Mouse (Mus musculus) liver, embryonic 14.5 days (tissue): Measurements from ENCODE around the gene Cd47. TPM values are rescaled to one million over a fixed set of nuclear protein-coding genes. Genes with fewer than 3 reads are reported as not detected.

Experiments used
- ATAC-seq: fragments of 200-750 bp; cut with Nextera tagmentation; 2 replicates; pipeline ENCODE4 v1.8.0; 2017; ENCODE audit warnings: moderate number of reproducible peaks, mild to moderate bottlenecking, moderate library complexity; ENCODE audit not compliant: insufficient read depth
- DNase-seq, 3 experiments: peaks; one replicate each; pipeline ENCODE4 v3.0.0-alpha.2; 2012 to 2013; ENCODE audit warnings: low read depth in 3 of 3, low spot score in 3 of 3
- H3K27ac ChIP-seq: fragments of 300-500 bp; sonication (generic); 2 replicates; pipeline ENCODE4 v1.5.1; 2014; ENCODE audit warnings: moderate library complexity, mild to moderate bottlenecking, control low read depth, inconsistent platforms
- H3K27me3 ChIP-seq: fragments of 300-500 bp; sonication (generic); 2 replicates; pipeline ENCODE4 v1.6.1; 2014; ENCODE audit warnings: mild to moderate bottlenecking, low read length, moderate library complexity; ENCODE audit not compliant: control insufficient read depth, insufficient read depth
- H3K36me3 ChIP-seq: fragments of 300-500 bp; sonication (generic); replicated peaks from 2 replicates; pipeline ENCODE4 v1.6.1; 2014; ENCODE audit warnings: low read depth; ENCODE audit not compliant: control insufficient read depth, insufficient read depth
- H3K4me1 ChIP-seq, 2 experiments: fragments of 200-500 bp in 1 of 2; fragments of 300-500 bp in 1 of 2; sonication (generic) in 1 of 2; replicated peaks; 2 replicates each; pipeline ENCODE4 v1.6.1; 2012 to 2014; ENCODE audit warnings: antibody characterized with exemption in 1 of 2, inconsistent platforms in 1 of 2, low read length in 1 of 2; ENCODE audit not compliant: control insufficient read depth in 2 of 2, insufficient read depth in 2 of 2
- H3K4me2 ChIP-seq: fragments of 300-500 bp; sonication (generic); 2 replicates; pipeline ENCODE4 v1.6.1; 2014; ENCODE audit warnings: low read depth, mild to moderate bottlenecking, control low read depth, moderate library complexity
- H3K4me3 ChIP-seq, 2 experiments: fragments of 200-500 bp in 1 of 2; fragments of 300-500 bp in 1 of 2; sonication (generic) in 1 of 2; 2 replicates each; pipeline ENCODE4 v1.5.1; 2012 to 2014; ENCODE audit warnings: low read depth in 2 of 2, low read length in 2 of 2, mild to moderate bottlenecking in 2 of 2, control low read depth in 1 of 2, inconsistent platforms in 1 of 2, moderate library complexity in 1 of 2; ENCODE audit not compliant: insufficient read depth in 1 of 2
- H3K9ac ChIP-seq: fragments of 300-500 bp; sonication (generic); replicated peaks from 2 replicates; pipeline ENCODE4 v1.6.1; 2014; ENCODE audit warnings: mild to moderate bottlenecking, control low read depth, moderate library complexity
- H3K9me3 ChIP-seq: fragments of 300-500 bp; sonication (generic); 2 replicates; pipeline ENCODE4 v1.6.1; 2016; ENCODE audit warnings: low read length, mixed read lengths; ENCODE audit not compliant: control insufficient read depth
- CTCF ChIP-seq: IDR thresholded peaks from 2 replicates; pipeline ENCODE4 v1.5.1; 2016; ENCODE audit warnings: antibody characterized with exemption, low read depth, control low read depth
- EP300 ChIP-seq: IDR thresholded peaks from 2 replicates; pipeline ENCODE4 v1.6.1; 2016; ENCODE audit warnings: antibody characterized with exemption, low read depth
- WGBS: fragments of 180-500 bp; shearing (Covaris S2); extraction: QIAGEN DNeasy Blood & Tissue Kit; methylation state at CpG from one replicate; pipeline ENCODE4 v1.1.7; 2014; ENCODE audit not compliant: insufficient replicate concordance; 5-methylcytosine and 5-hydroxymethylcytosine counted together
- polyA plus RNA-seq, 2 experiments: library from polyadenylated mRNA; depleted of rRNA in 1 of 2; stranded (reverse) in 1 of 2; unstranded in 1 of 2; fragments of >200 nt; fragmentation: Nextera tagmentation in 1 of 2; extraction: Ambion mirVana in 1 of 2; gene quantifications; 2 replicates each; pipeline versions ENCODE4 v1.2.1 to v1.2.3; 2012 to 2014

Gene Cd47
- polyA plus RNA-seq, 2 experiments = 82.5 to 331 TPM

GRCm38 (mm10) chr16:49949261-49949660 is 148.9 kb downstream of the Cd47 start:
- H3K4me2 ChIP-seq = no peak overlapping the region

GRCm38 (mm10) chr16:49950340-49950739 is 150.0 kb downstream of the Cd47 start:
- ATAC-seq (no peak), DNase-seq (no peak)
- Histone ChIP-seq H3K36me3 (no peaks in the 10 kb centered on the region), H3K9me3 (no peaks in the 10 kb centered on the region), H3K4me1 (peaks cover 0 to 4% of the 10 kb centered on the region in 2 experiments; a peak in 1 of 4 replicates), H3K27me3 (no peaks in the 10 kb centered on the region), H3K9ac (no peak overlapping the region), H3K4me3 (no peak overlapping the region), H3K4me2 (no peak overlapping the region), H3K27ac (no peak overlapping the region)
- WGBS = 56% methylated on average over 2 of the region's 2 CpGs
- no peak for TF ChIP-seq CTCF
- TF ChIP-seq EP300 = no peak

More at GRCm38 (mm10) chr16:49949261-49949660, 148.9 kb downstream of the Cd47 start:
- DNase-seq = no peak
- no peak overlapping the region for H3K9ac ChIP-seq
- no peak for TF ChIP-seq CTCF
- TF ChIP-seq EP300 = no peak
- ATAC-seq = no peak
- 49% methylated on average over 4 of the region's 4 CpGs for WGBS
- no peaks in the 10 kb centered on the region for H3K27me3 ChIP-seq
- no peaks in the 10 kb centered on the region for H3K36me3 ChIP-seq
- H3K27ac ChIP-seq = no peak overlapping the region
- H3K4me1 ChIP-seq = peaks cover 0 to 4% of the 10 kb centered on the region in 2 experiments; a peak in 1 of 4 replicates
- H3K4me3 ChIP-seq = no peak overlapping the region
- no peaks in the 10 kb centered on the region for H3K9me3 ChIP-seq

- H3K27ac ChIP-seq = no peak overlapping the region
- no peaks in the 10 kb centered on the region for H3K36me3 ChIP-seq
- no peak overlapping the region for H3K4me3 ChIP-seq
- no peaks in the 10 kb centered on the region for H3K27me3 ChIP-seq
- no peak for TF ChIP-seq CTCF
- no peak for TF ChIP-seq EP300
- H3K4me1 ChIP-seq = peaks cover 0 to 4% of the 10 kb centered on the region in 2 experiments; a peak in 2 of 4 replicates
- H3K4me2 ChIP-seq = no peak overlapping the region
- no peak for DNase-seq
- no peaks in the 10 kb centered on the region for H3K9me3 ChIP-seq
- no peak overlapping the region for H3K9ac ChIP-seq
- no peak for ATAC-seq
- 64% methylated on average over 2 of the region's 2 CpGs for WGBS
Measured at GRCm38 (mm10) chr16:49951288-49951691, 151.0 kb downstream of the Cd47 start.

- Histone ChIP-seq H3K4me2 (no peak overlapping the region), H3K36me3 (no peaks in the 10 kb centered on the region), H3K9me3 (no peaks in the 10 kb centered on the region), H3K9ac (no peak overlapping the region), H3K27ac (no peak overlapping the region), H3K4me1 (peaks cover 0 to 8% of the 10 kb centered on the region in 2 experiments; a peak in 2 of 4 replicates), H3K27me3 (no peaks in the 10 kb centered on the region), H3K4me3 (no peak overlapping the region)
- WGBS = 45% methylated on average over 8 of the region's 8 CpGs
- ATAC-seq (peak; percentile 33; the same call in 1 of the 2 replicates), DNase-seq (no peak)
- TF ChIP-seq EP300 = no peak
- TF ChIP-seq CTCF = no peak
Measured at GRCm38 (mm10) chr16:49951925-49952523, 151.7 kb downstream of the Cd47 start.

- no peak for ATAC-seq
- H3K4me3 ChIP-seq = no peak overlapping the region
- no peaks in the 10 kb centered on the region for H3K27me3 ChIP-seq
- no peak overlapping the region for H3K4me2 ChIP-seq
- H3K9me3 ChIP-seq = no peaks in the 10 kb centered on the region
- H3K27ac ChIP-seq = no peak overlapping the region
- TF ChIP-seq CTCF (no peak), EP300 (no peak)
- no peaks in the 10 kb centered on the region for H3K36me3 ChIP-seq
- H3K4me1 ChIP-seq = peaks cover 0 to 11% of the 10 kb centered on the region in 2 experiments; a peak in 2 of 4 replicates
- WGBS = 39% methylated on average over 3 of the region's 3 CpGs
- DNase-seq = no peak
- H3K9ac ChIP-seq = no peak overlapping the region
Measured at GRCm38 (mm10) chr16:49953817-49954216, 153.5 kb downstream of the Cd47 start.
